Mouse (Mus musculus) erythroid progenitor cell, adult 5-6 weeks (primary cell): ENCODE results near the gene Sertad2. TPM values are rescaled to one million over a fixed set of nuclear protein-coding genes. Genes with fewer than 3 reads are reported as not detected.

Source experiments
- ATAC-seq: replicated peaks from 2 replicates; pipeline ENCODE4 v1.8.0; 2016; ENCODE audit warnings: moderate number of reproducible peaks, mild to moderate bottlenecking, moderate TSS enrichment, inconsistent platforms; ENCODE audit not compliant: poor library complexity, low FRiP score, severe bottlenecking
- total RNA-seq, 2 experiments: library from RNA; stranded (forward) in 1 of 2; stranded (reverse) in 1 of 2; fragments of 150-400 nt in 1 of 2; fragments of 186-747, 209-891 nt in 1 of 2; gene quantifications; 2 replicates each; pipeline versions ENCODE4 v1.2.3 to v1.2.4; 2015 to 2017; ENCODE audit warnings: low replicate concordance in 2 of 2

Sertad2 gene
- total RNA-seq, 2 experiments from 2014 or later = 46.1 to 53.1 TPM

GRCm38 (mm10) chr11:20589393-20589792 lies 46.3 kb downstream of the Sertad2 start:
- no peak for ATAC-seq

- no peak for ATAC-seq
Observed at GRCm38 (mm10) chr11:20592010-20592409, 49.0 kb downstream of the Sertad2 start.

DNA sequence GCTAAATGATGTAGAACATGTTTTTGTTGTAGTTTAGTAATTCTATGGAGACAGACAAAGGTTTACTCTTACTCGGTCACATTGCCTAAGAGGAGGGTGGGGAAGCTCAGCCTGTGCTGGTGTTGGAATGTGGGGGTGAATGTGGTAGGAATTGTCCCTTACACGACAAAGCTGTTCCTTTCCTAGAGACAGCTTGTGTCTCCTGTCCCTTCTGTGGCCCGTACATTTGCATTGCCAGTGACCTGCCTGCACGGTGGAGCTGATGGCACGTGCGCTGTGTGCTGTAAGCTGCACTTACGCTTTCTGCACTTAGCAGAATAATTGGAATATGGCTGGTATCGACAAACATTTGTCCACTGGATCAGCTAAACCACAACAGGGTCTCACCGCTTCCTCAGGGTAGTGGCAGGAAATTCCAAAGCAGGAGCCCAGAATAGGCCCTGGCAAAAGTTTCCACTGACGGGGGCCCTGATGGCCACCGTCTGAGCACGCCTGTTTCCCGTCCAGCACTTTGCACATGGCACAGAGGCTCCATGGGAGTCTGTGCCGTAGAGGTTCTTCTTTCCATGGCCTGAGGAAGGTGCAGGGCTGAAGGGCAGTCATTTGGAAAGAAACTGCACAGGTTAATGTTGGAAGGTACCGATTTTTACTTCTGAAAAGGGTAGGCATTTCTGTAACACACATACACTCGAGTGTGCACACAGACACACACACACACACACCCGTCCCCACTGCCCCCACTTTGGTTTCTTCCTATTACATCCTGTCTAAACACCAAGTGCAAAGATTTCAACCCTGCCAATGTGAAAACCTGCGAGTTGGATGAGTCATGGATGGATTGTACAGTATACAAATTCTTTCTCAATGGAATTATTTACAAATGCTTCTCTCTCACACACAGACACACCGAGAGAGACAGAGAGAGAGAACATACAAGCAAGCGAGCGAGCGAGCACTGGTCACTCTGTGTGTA lies 51.5 kb downstream of the Sertad2 start:
- ATAC-seq = no peak

GRCm38 (mm10) chr11:20603066-20603812 lies 60.2 kb downstream of the Sertad2 start:
- no peak for ATAC-seq

DNA sequence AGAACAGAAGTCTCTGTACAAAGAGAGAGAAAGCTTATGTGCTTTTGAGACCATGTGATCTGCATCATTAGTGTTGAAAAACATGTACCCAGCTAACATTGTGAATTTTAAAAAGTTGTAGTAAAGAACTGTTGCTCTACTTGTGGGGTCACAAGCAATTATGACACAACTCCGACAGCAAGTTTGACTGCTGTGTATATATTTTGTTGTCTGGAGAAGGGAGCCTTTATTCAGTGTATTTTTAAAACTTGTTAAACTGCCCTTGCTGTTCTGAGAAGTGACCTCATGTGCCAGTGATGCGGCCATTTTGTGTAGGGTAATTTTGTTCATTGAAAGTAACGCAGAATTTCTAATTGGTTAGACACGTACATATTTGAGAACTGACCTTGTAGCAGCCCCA lies 61.1 kb downstream of the Sertad2 start:
- no peak for ATAC-seq

GRCm38 (mm10) chr11:20605613-20606012 lies 62.6 kb downstream of the Sertad2 start:
- ATAC-seq = no peak

- ATAC-seq = no peak
Observed at GRCm38 (mm10) chr11:20608442-20608841, 65.4 kb downstream of the Sertad2 start.

GRCm38 (mm10) chr11:20613223-20613622 lies 70.2 kb downstream of the Sertad2 start:
- ATAC-seq = no peak

GRCm38 (mm10) chr11:20616103-20616502 lies 73.0 kb downstream of the Sertad2 start:
- ATAC-seq = no peak

DNA sequence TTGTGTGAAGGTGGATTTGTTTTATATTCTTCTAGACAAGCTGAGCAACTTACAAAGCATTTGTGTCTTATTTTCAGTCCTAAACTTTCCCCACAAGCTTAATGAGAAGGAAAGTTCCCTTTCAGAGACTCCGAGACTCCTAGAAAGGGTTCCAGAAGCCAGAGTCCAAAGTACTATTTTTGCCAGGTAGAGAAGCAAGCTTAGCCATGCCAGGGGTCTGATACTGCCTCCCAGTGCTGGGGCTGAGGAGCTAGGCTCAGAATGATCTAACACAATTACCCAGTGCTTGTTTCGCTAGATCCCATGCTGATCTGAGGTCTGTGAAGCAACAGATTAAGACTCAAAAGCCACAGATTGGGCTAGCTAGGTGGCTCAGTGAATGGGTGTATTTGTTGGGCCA lies 84.1 kb downstream of the Sertad2 start:
- ATAC-seq = no peak

DNA sequence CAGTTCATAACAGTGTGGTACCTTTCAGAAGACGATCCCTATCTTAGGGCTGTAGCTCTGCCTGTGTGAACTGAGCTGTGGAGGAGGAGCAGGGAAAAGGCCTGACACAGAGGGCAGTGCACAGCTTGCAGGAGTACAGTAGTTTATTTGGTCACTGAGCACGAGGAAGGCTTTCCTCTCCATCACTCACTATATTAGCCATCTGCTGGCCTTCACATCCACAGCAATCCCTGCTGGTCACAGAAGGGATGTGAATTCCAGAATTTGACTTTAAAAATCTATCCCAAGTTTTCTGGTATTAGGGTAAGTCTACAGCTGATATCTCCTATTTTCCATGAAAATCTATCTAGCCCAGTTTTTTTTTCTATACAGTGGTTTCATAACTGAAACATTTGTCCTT lies 85.2 kb downstream of the Sertad2 start:
- ATAC-seq = no peak

GRCm38 (mm10) chr11:20629700-20630099 lies 86.6 kb downstream of the Sertad2 start:
- no peak for ATAC-seq

DNA sequence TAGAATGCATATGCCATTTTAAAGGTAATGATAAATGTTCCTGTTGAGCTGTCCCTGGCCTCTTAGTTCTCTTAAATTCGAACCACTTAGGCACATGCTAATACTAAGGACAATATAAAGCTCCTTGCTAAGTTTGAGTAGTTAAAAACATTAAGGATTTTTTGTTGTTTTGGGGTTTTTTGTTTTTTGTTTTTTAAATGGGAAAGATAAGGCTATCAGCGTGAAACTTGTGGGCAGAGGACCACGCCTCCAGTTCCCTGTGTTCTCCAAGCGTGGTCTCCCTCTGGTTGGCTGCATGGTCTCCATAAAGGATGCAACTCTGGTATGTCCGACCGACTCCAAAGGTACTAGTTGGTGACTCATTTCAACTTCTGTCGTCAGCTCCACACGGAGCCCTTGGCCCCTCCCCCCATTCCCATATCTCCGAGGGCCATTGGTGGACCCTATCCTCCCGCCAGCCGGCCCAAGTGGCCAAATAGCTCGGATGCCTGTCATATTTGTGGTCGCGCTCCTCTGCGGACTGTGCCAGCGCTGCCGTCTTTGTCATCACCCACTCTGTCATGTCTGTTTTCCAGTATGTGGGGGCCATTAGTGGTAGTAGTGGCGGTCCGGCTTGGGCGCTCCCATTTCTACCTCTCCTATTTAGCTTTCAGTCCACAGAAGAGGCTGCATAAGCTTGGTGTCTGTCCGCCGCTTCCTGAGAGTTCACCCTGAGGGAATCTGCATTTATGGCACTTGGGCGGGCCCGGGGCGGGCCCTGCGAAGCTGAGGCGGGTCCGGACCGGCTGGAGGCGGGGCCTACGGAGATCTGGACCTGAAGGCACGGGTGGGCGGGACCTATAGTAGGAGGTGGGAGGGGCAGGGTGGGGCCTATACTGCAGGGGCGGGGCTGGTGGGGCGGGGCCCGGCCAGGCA lies 88.2 kb downstream of the Sertad2 start:
- peak; percentile 77 for ATAC-seq

- peak; percentile 65 for ATAC-seq
Observed at GRCm38 (mm10) chr11:20631941-20632618, 89.0 kb downstream of the Sertad2 start.

DNA sequence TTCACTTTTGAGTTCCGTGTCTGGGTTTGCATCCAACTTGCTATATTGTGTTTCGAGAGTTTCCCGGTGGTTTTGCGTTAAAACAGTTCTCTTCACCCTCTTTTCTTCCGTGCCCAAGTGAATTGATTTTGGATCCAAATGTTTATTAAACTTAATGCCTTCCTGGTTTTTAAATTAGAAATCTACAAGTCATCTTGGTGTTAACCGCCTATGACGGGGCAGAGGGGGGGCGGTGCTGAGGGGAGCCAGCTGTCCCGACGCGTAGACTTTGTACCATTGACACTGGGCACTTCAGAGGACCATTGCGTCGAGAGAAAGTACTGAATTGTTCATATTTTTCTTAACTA lies 89.5 kb downstream of the Sertad2 start:
- ATAC-seq = peak; percentile 53

DNA sequence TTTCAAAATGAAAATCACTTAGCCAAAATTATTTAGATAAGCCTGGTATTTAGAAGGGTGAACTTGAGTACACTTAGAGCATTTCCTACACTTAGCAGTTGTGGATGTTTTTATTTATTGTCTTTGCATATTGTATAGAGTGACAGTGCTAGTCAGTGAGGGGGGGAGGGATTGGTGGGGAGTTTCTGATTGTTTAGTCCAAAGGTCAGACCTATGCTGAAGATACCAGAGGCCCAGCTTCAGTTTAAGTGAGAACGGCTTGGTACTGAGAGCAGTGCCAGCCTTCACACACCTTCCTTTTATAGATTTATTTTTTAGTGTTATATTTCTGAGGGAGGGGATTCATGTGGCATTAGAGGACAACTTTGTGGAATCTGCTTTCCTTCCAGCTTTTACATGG lies 91.5 kb downstream of the Sertad2 start:
- no peak for ATAC-seq

GRCm38 (mm10) chr11:20635646-20636045 lies 92.6 kb downstream of the Sertad2 start:
- ATAC-seq = no peak

DNA sequence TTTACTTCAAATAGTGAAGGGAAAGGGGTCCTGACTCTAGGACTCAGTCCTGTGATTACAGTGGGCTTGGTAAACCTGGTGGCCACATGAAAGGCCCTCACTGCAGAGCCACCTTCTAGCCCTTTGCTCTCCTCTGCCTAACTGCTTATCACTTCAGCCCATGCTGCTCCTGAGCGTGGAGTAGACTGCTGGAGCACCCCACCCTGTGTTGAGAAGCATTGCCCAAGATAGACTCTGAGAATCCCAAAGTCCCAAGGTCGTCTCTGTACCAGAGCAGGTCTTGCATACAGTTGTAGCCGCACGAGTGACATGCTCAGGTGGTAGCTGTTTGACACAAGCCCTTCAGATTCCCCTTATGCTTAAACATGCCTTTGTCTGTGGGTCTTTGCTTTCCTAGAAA lies 93.1 kb downstream of the Sertad2 start:
- ATAC-seq = peak; percentile 71

- ATAC-seq = no peak
Observed at GRCm38 (mm10) chr11:20637060-20637459, 94.0 kb downstream of the Sertad2 start.
